Mouse (Mus musculus) intestine, embryonic 14.5 days (tissue): ENCODE results near the gene Lpxn. TPM values are rescaled to one million over a fixed set of nuclear protein-coding genes. Genes with fewer than 3 reads are reported as not detected.

Experiments used
- ATAC-seq: fragments of 200-750 bp; cut with Nextera tagmentation; replicated peaks from 2 replicates; pipeline ENCODE4 v1.8.0; 2017; ENCODE audit warnings: low read depth, moderate number of reproducible peaks, moderate TSS enrichment, moderate library complexity; ENCODE audit not compliant: low FRiP score, low TSS enrichment
- DNase-seq: peaks from one replicate; pipeline ENCODE4 v3.0.0-alpha.2; 2018; ENCODE audit warnings: low spot score
- H3K27ac ChIP-seq: fragments of 300-500 bp; sonication (generic); 2 replicates; pipeline ENCODE4 v1.5.1; 2014; ENCODE audit warnings: low read depth, mild to moderate bottlenecking, control low read depth
- H3K27me3 ChIP-seq: fragments of 300-500 bp; sonication (generic); replicated peaks from 2 replicates; pipeline ENCODE4 v1.6.1; 2014; ENCODE audit warnings: low read length, control low read depth; ENCODE audit not compliant: control insufficient read depth, insufficient read depth
- H3K36me3 ChIP-seq: fragments of 300-500 bp; sonication (generic); 2 replicates; pipeline ENCODE4 v1.6.1; 2014; ENCODE audit warnings: low read length, control low read depth; ENCODE audit not compliant: control insufficient read depth, insufficient read depth
- H3K4me1 ChIP-seq: fragments of 300-500 bp; sonication (generic); replicated peaks from 2 replicates; pipeline ENCODE4 v1.6.1; 2014; ENCODE audit warnings: low read length, control low read depth, mixed read lengths; ENCODE audit not compliant: control insufficient read depth, insufficient read depth
- H3K4me2 ChIP-seq: fragments of 300-500 bp; sonication (generic); 2 replicates; pipeline ENCODE4 v1.6.1; 2014; ENCODE audit warnings: low read length
- H3K4me3 ChIP-seq: fragments of 300-500 bp; sonication (generic); 2 replicates; pipeline ENCODE4 v1.5.1; 2014; ENCODE audit warnings: low read depth, low read length, control low read depth, mixed read lengths
- H3K9ac ChIP-seq: fragments of 300-500 bp; sonication (generic); 2 replicates; pipeline ENCODE4 v1.6.1; 2014; ENCODE audit warnings: mild to moderate bottlenecking, low read length
- H3K9me3 ChIP-seq: fragments of 300-500 bp; sonication (generic); 2 replicates; pipeline ENCODE4 v1.6.1; 2016; ENCODE audit warnings: low read length, control low read depth; ENCODE audit not compliant: control insufficient read depth
- WGBS: fragments of 180-500 bp; shearing (Covaris S2); extraction: QIAGEN DNeasy Blood & Tissue Kit; methylation state at CpG from one replicate; pipeline ENCODE4 v1.1.7; 2014; 5-methylcytosine and 5-hydroxymethylcytosine counted together
- polyA plus RNA-seq: library from polyadenylated mRNA; unstranded; fragments of >200 nt; fragmentation: Nextera tagmentation; extraction: Ambion mirVana; gene quantifications from 2 replicates; pipeline ENCODE4 v1.2.1, GENCODE M21; 2014

The Lpxn gene
- polyA plus RNA-seq, 1 experiment from 2014 or later: 2.3 TPM

DNA sequence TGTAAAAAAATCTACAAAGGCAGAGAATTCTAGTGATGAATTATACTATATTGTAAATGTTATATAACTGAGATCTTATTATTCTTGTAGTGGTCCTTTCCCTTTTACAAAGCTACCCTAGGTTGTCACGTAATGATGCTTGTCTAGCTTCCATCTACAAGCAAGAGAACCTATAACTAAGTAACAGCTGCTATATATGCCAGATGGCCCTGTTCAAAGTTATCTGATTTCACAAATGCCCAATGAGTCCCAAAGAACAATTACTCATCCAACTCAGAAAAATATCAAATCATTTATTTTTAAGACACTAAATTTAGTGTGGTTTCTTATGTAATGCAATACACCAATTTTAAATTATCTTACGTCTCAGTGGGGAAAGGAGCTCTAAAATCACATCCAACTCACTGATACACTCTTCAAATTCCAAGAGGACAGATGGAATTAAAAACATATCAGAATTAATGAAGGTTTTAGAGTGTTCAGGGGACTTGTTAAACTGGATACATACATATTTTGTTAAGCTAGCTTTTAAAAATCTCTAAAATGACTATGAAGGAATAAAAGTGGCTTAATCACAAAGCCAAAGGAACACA, 9.1 kb upstream of the Lpxn start:
- H3K36me3 ChIP-seq: peaks cover 3% of the 10 kb centered on the region; the same call in 1 of the 2 replicates
- no peaks in the 10 kb centered on the region for H3K9me3 ChIP-seq
- no peaks in the 10 kb centered on the region for H3K27me3 ChIP-seq
- DNase-seq (no peak), ATAC-seq (no peak)
- H3K27ac ChIP-seq: no peak overlapping the region
- H3K4me2 ChIP-seq: no peak overlapping the region
- WGBS: 79% methylated on average over 2 of the region's 2 CpGs
- no peak overlapping the region for H3K9ac ChIP-seq
- H3K4me1 ChIP-seq: no peaks in the 10 kb centered on the region
- no peak overlapping the region for H3K4me3 ChIP-seq

DNA sequence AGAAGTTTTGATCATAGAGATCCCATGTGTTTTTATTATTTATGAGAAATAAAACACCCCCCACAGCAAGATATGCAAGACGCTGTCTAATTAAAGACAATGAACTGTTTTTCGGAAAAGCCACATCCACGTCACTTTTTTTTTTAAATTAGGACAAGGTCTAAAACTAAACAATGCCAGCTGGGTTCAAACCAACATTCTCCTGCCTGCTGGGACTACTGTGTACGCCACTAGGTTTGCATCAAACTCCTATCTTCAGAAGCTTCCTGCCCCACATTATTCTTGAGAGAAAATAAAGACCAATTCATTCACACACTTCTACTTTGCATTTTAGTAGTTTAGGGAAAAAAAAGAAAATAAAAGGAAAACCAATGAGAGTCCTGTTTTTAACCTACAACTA, 8.3 kb upstream of the Lpxn start:
- H3K4me1 ChIP-seq: no peaks in the 10 kb centered on the region
- H3K36me3 ChIP-seq: peaks cover 3% of the 10 kb centered on the region; the same call in 1 of the 2 replicates
- H3K27me3 ChIP-seq: no peaks in the 10 kb centered on the region
- DNase-seq (no peak), ATAC-seq (no peak)
- no peak overlapping the region for H3K4me2 ChIP-seq
- WGBS: 78% methylated on average over 4 of the region's 4 CpGs
- no peaks in the 10 kb centered on the region for H3K9me3 ChIP-seq
- no peak overlapping the region for H3K4me3 ChIP-seq
- no peak overlapping the region for H3K27ac ChIP-seq
- H3K9ac ChIP-seq: no peak overlapping the region

DNA sequence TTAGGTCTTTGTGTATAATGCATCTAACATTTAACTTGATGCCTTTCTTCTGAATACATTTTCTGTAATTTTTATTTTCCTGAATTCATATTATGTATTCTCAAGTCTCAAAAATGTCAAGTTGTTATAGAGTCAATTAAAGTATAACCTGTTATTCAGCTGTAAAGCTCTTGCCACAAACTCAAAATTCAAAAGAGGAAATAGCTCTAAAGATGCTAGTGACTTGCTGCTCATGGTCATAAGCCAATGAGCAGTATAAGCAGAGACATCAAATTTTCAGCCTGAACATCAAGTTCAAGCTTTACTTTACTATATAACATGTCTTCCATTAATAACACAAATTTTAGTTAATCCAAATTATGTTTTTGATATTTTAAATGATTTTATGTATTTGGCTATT, 3.6 kb upstream of the Lpxn start:
- Histone ChIP-seq H3K4me3 (no peak overlapping the region), H3K4me2 (no peak overlapping the region), H3K4me1 (peaks cover 8% of the 10 kb centered on the region; the same call in 1 of the 2 replicates), H3K27ac (no peak overlapping the region), H3K27me3 (no peaks in the 10 kb centered on the region), H3K36me3 (no peaks in the 10 kb centered on the region; the same call in 1 of the 2 replicates), H3K9ac (no peak overlapping the region), H3K9me3 (no peaks in the 10 kb centered on the region)
- ATAC-seq: no peak
- DNase-seq: no peak

DNA sequence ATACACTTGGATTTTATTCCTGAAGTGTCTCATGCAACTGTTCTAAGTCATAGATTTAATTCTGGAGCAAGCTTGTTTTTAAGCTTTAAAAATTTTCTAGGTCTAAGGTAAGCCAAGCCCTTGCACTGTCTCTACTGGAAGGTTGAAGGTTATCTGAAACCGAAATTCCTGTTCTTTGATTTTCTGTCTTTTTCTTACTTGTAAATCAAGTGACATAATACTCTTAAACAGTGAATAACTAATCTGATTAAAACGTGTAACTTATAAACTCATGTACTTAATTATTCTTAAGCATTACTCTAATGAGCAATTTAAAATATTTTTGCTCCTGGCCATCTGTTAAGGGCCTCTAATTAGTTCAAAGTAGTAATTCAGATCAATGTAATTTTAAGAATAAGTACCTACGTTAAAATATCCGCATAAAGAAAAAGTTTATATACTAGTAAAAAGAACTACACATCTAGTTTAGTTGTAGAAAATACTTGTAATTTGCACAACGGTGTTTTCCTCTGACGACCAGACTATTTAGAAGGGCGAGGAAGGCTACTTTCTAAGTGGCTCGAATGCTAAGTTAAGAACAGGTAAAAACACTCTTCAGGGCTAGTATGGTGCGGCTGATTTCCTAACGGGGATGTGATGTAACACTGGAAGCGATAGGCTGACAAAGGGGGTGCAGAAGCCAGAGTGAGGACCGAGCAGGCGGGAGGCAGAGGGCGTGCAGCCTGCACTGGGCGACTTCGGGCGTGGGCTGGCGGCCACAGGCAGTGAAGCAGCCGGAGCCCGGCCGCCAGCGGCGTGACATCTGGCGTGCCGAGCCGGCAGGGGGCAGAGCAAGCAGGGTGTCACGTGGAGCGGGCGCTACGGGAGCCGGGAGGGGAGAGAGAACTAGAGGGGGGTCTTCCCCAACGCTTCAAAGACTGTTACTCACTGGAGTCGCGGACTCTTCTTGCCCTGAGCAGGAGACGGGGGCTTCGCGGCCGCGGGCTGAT, 1.6 kb upstream of the Lpxn start:
- Histone ChIP-seq H3K9ac (peak overlapping the region; percentile 98), H3K4me2 (peak overlapping the region; percentile 89), H3K4me1 (peaks cover 8% of the 10 kb centered on the region; the same call in 1 of the 2 replicates), H3K36me3 (no peaks in the 10 kb centered on the region; the same call in 1 of the 2 replicates), H3K27me3 (no peaks in the 10 kb centered on the region), H3K9me3 (no peaks in the 10 kb centered on the region), H3K4me3 (peak overlapping the region; percentile 89), H3K27ac (peak overlapping the region; percentile 99)
- under 1% methylated on average over 39 of the region's 39 CpGs for WGBS
- DNase-seq (peak; percentile 95), ATAC-seq (peak; percentile 69)

DNA sequence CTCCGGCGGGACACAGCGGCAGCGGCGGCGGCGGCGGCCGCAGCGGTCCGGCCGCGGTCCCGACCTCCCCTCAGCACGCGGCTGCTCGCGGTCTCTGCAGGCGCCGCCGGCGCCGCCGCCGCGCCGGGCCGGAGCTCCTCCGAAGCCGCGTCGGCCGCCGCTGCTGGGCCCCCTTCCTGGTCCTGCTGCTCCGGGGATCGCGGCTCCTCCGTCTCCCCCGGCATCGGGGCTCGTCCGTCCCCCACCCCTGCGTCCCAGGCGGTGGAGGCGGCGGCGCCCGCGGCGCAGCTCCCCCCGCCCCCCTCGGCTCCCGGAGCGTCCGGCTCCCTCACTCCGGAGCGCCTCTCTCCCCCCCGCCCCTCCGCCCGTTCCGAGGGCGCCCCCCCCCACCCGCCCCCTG, 883 bp upstream of the Lpxn start:
- WGBS: under 1% methylated on average over 44 of the region's 63 CpGs
- DNase-seq (no peak), ATAC-seq (peak; percentile 32)
- Histone ChIP-seq H3K9me3 (no peaks in the 10 kb centered on the region), H3K4me2 (peak overlapping the region; percentile 18; the same call in 1 of the 2 replicates), H3K27me3 (no peaks in the 10 kb centered on the region), H3K4me3 (peak overlapping the region; percentile 89), H3K36me3 (no peaks in the 10 kb centered on the region), H3K27ac (peak overlapping the region; percentile 99), H3K9ac (peak overlapping the region; percentile 98), H3K4me1 (peaks cover 8% of the 10 kb centered on the region; the same call in 1 of the 2 replicates)

DNA sequence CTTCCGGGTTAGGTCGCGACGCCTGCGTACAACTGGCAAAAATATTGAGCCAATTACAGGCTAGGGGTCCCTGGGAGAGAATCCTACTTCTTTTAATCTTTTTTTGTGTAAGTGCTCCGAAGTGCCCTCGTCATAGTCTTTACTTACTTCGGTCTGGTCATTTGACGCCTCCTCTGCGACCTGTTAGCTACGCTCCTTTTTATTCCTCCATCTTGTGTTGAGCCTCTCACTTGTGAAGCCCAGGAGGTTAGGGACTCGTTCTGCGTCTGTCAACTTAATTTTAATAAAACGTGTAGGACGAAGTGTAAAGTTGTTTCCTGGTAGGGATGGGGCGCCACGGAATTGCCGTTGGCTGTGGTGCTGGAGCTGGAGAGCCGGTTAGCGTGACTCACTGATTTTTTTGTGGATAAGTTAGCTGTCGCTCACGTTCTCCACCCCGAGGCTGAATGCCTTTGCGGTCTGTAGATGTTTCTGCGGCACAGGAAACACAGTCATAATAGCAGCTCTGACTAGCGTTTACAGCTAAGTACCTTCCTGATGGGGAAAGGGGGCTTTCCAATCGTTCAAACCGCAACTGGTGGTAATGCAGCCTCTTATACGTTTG, 437 bp downstream of the Lpxn start:
- Histone ChIP-seq H3K4me2 (peak overlapping the region; percentile 82), H3K27ac (peak overlapping the region; percentile 100), H3K9ac (peak overlapping the region; percentile 73), H3K36me3 (no peaks in the 10 kb centered on the region), H3K27me3 (no peaks in the 10 kb centered on the region), H3K9me3 (no peaks in the 10 kb centered on the region), H3K4me3 (peak overlapping the region; percentile 89), H3K4me1 (peaks cover 8% of the 10 kb centered on the region; the same call in 1 of the 2 replicates)
- DNase-seq (peak; percentile 85), ATAC-seq (no peak; the same call in 1 of the 2 replicates)
- WGBS: under 1% methylated on average over 29 of the region's 29 CpGs

DNA sequence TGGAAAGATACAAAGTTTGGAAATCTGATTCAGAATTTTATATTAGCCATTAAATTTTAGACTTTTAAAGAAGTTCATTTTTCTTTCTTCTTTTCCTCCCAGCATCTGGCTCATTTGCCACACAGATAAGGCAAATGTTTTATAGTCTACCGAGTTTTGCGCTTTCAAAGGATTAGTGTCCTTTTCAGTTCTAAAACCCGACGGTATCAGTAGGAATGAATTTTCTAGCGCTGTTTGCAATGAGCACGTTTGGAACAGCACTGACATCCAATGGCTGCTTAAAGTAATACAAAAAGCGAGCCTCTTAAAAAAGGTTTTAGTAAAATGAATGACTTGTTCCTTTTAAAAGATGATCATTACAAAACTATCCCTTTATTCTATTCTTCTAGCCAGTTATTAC, 1.1 kb downstream of the Lpxn start:
- no peaks in the 10 kb centered on the region for H3K27me3 ChIP-seq
- H3K4me1 ChIP-seq: peaks cover 8% of the 10 kb centered on the region; the same call in 1 of the 2 replicates
- H3K36me3 ChIP-seq: no peaks in the 10 kb centered on the region
- no peak for DNase-seq
- H3K9me3 ChIP-seq: no peaks in the 10 kb centered on the region
- ATAC-seq: no peak
- H3K4me2 ChIP-seq: peak overlapping the region; percentile 82
- peak overlapping the region; percentile 89 for H3K4me3 ChIP-seq
- H3K27ac ChIP-seq: peak overlapping the region; percentile 100
- under 1% methylated on average over 7 of the region's 7 CpGs for WGBS
- peak overlapping the region; percentile 73 for H3K9ac ChIP-seq

DNA sequence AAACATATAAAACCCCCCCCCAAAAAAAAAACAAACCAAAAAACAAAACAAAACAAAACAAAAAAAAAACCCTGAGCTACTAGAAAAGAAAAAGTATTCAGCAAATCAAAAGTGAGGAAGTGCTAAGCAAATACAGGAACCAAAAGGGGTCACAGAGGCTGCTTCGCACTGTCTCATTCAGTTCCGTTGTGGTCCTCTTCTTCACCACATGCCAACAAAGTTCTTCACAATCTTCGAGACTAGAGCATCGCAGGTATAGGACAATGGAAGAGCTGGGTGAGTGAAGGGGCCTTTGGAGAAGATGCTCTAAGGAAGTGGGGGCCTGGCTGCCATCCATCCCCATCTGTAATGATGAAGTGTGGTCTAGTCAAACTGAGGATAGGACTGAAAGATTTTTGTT, 2.4 kb downstream of the Lpxn start:
- Histone ChIP-seq H3K27ac (no peak overlapping the region), H3K36me3 (no peaks in the 10 kb centered on the region), H3K9ac (no peak overlapping the region), H3K27me3 (no peaks in the 10 kb centered on the region), H3K4me3 (no peak overlapping the region), H3K4me2 (no peak overlapping the region), H3K9me3 (no peaks in the 10 kb centered on the region), H3K4me1 (peaks cover 2% of the 10 kb centered on the region; the same call in 1 of the 2 replicates)
- ATAC-seq: no peak
- 84% methylated on average over 4 of the region's 4 CpGs for WGBS
- DNase-seq: no peak
